Mouse (Mus musculus) neural tube, embryonic 15.5 days (tissue): ENCODE measurements around the gene Spg7. TPM values are rescaled to one million over a fixed set of nuclear protein-coding genes. Genes with fewer than 3 reads are reported as not detected.

Experiments
- ATAC-seq: fragments of 200-750 bp; cut with Nextera tagmentation; 2 replicates; pipeline ENCODE4 v1.8.0; 2017; ENCODE audit warnings: mild to moderate bottlenecking, moderate TSS enrichment, moderate library complexity; ENCODE audit not compliant: low FRiP score
- H3K27ac ChIP-seq: fragments of 300-500 bp; sonication (generic); replicated peaks from 2 replicates; pipeline ENCODE4 v1.5.1; 2015; ENCODE audit warnings: mild to moderate bottlenecking, inconsistent platforms
- H3K27me3 ChIP-seq: fragments of 300-500 bp; sonication (generic); replicated peaks from 2 replicates; pipeline ENCODE4 v1.6.1; 2015; ENCODE audit warnings: inconsistent platforms
- H3K36me3 ChIP-seq: fragments of 300-500 bp; sonication (generic); 2 replicates; pipeline ENCODE4 v1.6.1; 2015; ENCODE audit warnings: inconsistent platforms
- H3K4me1 ChIP-seq: fragments of 300-500 bp; sonication (generic); 2 replicates; pipeline ENCODE4 v1.6.1; 2015; ENCODE audit warnings: inconsistent platforms
- H3K4me2 ChIP-seq: fragments of 300-500 bp; sonication (generic); 2 replicates; pipeline ENCODE4 v1.6.1; 2015; ENCODE audit warnings: inconsistent platforms, mild to moderate bottlenecking, moderate library complexity
- H3K4me3 ChIP-seq: fragments of 300-500 bp; sonication (generic); replicated peaks from 2 replicates; pipeline ENCODE4 v1.5.1; 2015; ENCODE audit warnings: mild to moderate bottlenecking, inconsistent platforms
- H3K9ac ChIP-seq: fragments of 300-500 bp; sonication (generic); replicated peaks from 2 replicates; pipeline ENCODE4 v1.6.1; 2015; ENCODE audit warnings: mild to moderate bottlenecking, inconsistent platforms
- H3K9me3 ChIP-seq: fragments of 300-500 bp; sonication (generic); replicated peaks from 2 replicates; pipeline ENCODE4 v1.6.1; 2016; ENCODE audit warnings: inconsistent platforms
- WGBS: fragments of 180-500 bp; shearing (Covaris S2); methylation state at CpG from one replicate; pipeline ENCODE4 v1.1.7; 2015; ENCODE audit warnings: mixed read lengths; 5-methylcytosine and 5-hydroxymethylcytosine counted together
- polyA plus RNA-seq: library from polyadenylated mRNA; unstranded; fragments of >200 nt; fragmentation: Nextera tagmentation; extraction: Ambion mirVana; gene quantifications from 2 replicates; pipeline ENCODE4 v1.2.1, GENCODE M21; 2015

The Spg7 gene
- polyA plus RNA-seq, 1 experiment from 2014 or later = 47.6 TPM

GRCm38 (mm10) chr8:123065214-123066100 is 2.7 kb downstream of the Spg7 start:
- peak; percentile 98 for ATAC-seq
- H3K4me1 ChIP-seq = peaks cover 32% of the 10 kb centered on the region
- peak overlapping the region; percentile 79 for H3K4me2 ChIP-seq
- peak overlapping the region; percentile 95 for H3K4me3 ChIP-seq
- H3K9ac ChIP-seq = peak overlapping the region; percentile 93
- no peaks in the 10 kb centered on the region for H3K27me3 ChIP-seq
- H3K27ac ChIP-seq = peak overlapping the region; percentile 95
- WGBS = under 1% methylated on average over 84 of the region's 84 CpGs
- H3K9me3 ChIP-seq = no peaks in the 10 kb centered on the region
- H3K36me3 ChIP-seq = peaks cover 5% of the 10 kb centered on the region; the same call in 1 of the 2 replicates

GRCm38 (mm10) chr8:123066101-123066683 is 3.5 kb downstream of the Spg7 start:
- WGBS = 39% methylated on average over 7 of the region's 7 CpGs
- Histone ChIP-seq H3K36me3 (peaks cover 9% of the 10 kb centered on the region; the same call in 1 of the 2 replicates), H3K27ac (peak overlapping the region; percentile 95), H3K9me3 (no peaks in the 10 kb centered on the region), H3K4me1 (peaks cover 32% of the 10 kb centered on the region), H3K4me3 (peak overlapping the region; percentile 95), H3K27me3 (no peaks in the 10 kb centered on the region), H3K4me2 (peak overlapping the region; percentile 79), H3K9ac (peak overlapping the region; percentile 93)
- ATAC-seq = no peak

DNA sequence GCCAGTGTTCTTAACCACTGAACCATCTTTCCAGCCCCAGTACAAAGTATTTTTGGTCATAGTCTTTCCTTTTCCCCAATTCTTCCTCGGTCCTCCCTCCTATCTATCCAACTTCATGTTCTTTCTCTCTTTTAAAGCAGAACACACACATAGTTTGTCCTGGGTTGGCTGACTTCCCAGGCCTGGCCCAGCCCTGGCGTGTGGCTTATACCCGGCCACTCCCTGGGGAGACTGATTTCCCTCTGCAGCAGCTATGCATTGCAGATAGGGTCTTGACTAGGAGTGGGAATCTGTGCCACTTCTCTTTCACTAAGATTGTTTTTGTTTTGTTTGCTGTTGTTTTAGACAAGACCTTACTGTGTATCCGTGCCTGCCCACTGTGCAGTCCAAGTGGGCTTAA is 8.4 kb downstream of the Spg7 start:
- H3K27me3 ChIP-seq = no peaks in the 10 kb centered on the region
- H3K27ac ChIP-seq = no peak overlapping the region
- H3K9me3 ChIP-seq = no peaks in the 10 kb centered on the region
- ATAC-seq = no peak
- no peak overlapping the region for H3K9ac ChIP-seq
- no peak overlapping the region for H3K4me3 ChIP-seq
- 82% methylated on average over 4 of the region's 4 CpGs for WGBS
- H3K4me2 ChIP-seq = no peak overlapping the region
- H3K4me1 ChIP-seq = peaks cover 17% of the 10 kb centered on the region
- H3K36me3 ChIP-seq = peaks cover 48% of the 10 kb centered on the region

DNA sequence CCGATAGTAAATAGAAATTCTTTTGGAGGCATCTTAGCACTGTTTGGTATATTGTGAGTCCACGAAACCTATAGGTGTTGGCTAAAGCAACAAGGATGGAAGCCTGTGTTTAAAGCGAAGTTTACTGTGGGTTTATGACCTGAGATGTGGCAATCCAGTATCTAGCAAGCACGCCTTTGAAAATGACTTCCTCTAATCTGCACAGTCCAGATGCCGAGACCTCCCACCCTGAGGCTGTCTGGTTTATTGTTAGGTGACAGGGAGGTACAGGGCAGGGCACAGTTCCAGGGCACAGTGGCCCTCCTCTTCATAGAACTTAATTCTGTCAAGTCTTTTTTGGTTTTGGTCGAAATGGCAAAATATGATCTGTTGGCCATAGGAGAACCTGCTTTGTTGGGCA is 14.5 kb downstream of the Spg7 start:
- Histone ChIP-seq H3K27me3 (no peaks in the 10 kb centered on the region), H3K4me2 (no peak overlapping the region), H3K9ac (no peak overlapping the region), H3K36me3 (peaks cover 84% of the 10 kb centered on the region), H3K4me3 (no peak overlapping the region), H3K4me1 (no peaks in the 10 kb centered on the region), H3K27ac (no peak overlapping the region), H3K9me3 (no peaks in the 10 kb centered on the region)
- 89% methylated on average over 6 of the region's 6 CpGs for WGBS
- ATAC-seq = no peak

GRCm38 (mm10) chr8:123082993-123083392 is 20.3 kb downstream of the Spg7 start:
- Histone ChIP-seq H3K4me3 (no peak overlapping the region), H3K9ac (no peak overlapping the region), H3K36me3 (peaks cover 92% of the 10 kb centered on the region), H3K4me2 (no peak overlapping the region), H3K4me1 (no peaks in the 10 kb centered on the region), H3K27me3 (no peaks in the 10 kb centered on the region), H3K27ac (0 out of 2 replicates have a peak overlapping the region, but pooled peaks have one; percentile 41), H3K9me3 (no peaks in the 10 kb centered on the region)
- 89% methylated on average over 6 of the region's 6 CpGs for WGBS
- ATAC-seq = no peak

DNA sequence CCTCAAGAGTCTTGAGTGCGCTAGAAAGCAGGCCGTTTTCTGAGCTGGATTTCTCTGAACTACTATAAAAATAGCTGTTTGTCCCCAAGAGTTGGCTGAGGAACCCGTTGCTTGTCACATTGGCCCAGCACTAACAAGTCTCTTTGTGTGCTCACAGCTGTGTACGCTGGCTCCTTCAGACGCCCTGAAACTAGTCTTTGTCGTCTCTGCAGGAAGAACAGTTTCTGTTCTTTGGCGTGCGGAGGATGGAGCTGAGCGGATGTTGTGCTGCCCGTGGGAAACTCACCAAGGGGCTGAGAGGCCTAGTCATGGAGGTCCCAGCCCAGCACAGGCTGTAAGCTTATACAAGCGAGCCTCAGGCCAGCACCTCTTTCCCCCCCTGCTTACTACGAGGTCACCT is 20.9 kb downstream of the Spg7 start:
- 87% methylated on average over 12 of the region's 12 CpGs for WGBS
- Histone ChIP-seq H3K36me3 (peaks cover 95% of the 10 kb centered on the region), H3K9ac (no peak overlapping the region), H3K9me3 (no peaks in the 10 kb centered on the region), H3K4me1 (no peaks in the 10 kb centered on the region), H3K27ac (0 out of 2 replicates have a peak overlapping the region, but pooled peaks have one; percentile 9), H3K27me3 (no peaks in the 10 kb centered on the region), H3K4me2 (no peak overlapping the region), H3K4me3 (no peak overlapping the region)
- ATAC-seq = no peak

DNA sequence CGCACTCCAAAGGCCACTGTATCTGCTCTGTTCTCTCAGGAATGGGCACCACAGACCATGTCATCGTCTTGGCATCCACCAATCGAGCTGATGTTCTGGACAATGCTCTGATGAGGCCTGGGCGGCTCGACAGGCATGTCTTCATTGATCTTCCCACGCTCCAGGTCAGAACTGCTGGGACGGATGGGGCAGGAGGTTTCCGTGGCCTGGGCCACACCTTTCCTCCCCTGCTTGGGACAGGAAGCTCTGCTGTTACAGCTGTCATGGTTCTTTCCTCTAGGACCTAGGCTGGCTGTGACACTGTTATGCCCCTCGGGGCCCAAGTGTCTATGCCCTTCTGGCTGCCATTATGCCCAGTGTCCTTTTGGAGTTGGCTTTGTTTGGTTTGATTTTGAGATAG is 24.5 kb downstream of the Spg7 start:
- H3K4me3 ChIP-seq = no peak overlapping the region
- H3K27ac ChIP-seq = no peak overlapping the region
- H3K4me1 ChIP-seq = no peaks in the 10 kb centered on the region
- no peaks in the 10 kb centered on the region for H3K27me3 ChIP-seq
- ATAC-seq = no peak
- no peak overlapping the region for H3K4me2 ChIP-seq
- H3K9me3 ChIP-seq = no peaks in the 10 kb centered on the region
- peaks cover 99% of the 10 kb centered on the region for H3K36me3 ChIP-seq
- 0 out of 2 replicates have a peak overlapping the region, but pooled peaks have one; percentile 10 for H3K9ac ChIP-seq
- 87% methylated on average over 9 of the region's 9 CpGs for WGBS

DNA sequence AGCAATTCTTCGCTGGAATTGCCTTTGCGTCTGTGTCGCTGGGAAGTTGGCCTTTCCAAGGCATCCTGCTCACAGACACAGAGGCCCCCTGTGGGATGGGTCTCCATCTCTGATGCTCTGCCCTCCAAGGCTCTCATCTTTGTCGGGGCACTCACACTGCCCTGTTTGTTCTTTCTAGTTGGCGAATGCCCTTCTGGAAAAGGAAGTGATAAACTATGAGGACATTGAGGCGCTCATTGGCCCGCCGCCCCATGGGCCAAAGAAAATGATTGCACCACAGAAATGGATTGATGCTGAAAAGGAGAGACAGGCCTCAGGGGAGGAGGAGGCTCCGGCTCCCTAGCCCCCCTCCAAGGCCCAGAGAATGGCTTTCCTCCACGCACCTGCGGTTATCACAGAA is 34.5 kb downstream of the Spg7 start:
- 81% methylated on average over 11 of the region's 11 CpGs for WGBS
- ATAC-seq = peak; percentile 49; the same call in 1 of the 2 replicates

GRCm38 (mm10) chr8:123097786-123098584 is 35.2 kb downstream of the Spg7 start:
- WGBS = 72% methylated on average over 12 of the region's 12 CpGs
- ATAC-seq = peak; percentile 34; the same call in 1 of the 2 replicates
- H3K4me3 ChIP-seq = no peak overlapping the region
- H3K4me2 ChIP-seq = no peak overlapping the region
- H3K9me3 ChIP-seq = no peaks in the 10 kb centered on the region
- H3K36me3 ChIP-seq = peaks cover 41% of the 10 kb centered on the region
- no peaks in the 10 kb centered on the region for H3K27me3 ChIP-seq
- H3K9ac ChIP-seq = no peak overlapping the region
- peaks cover 5% of the 10 kb centered on the region for H3K4me1 ChIP-seq
- peak overlapping the region; percentile 69 for H3K27ac ChIP-seq

More for the DNA sequence above, 34.5 kb downstream of the Spg7 start:
- H3K27ac ChIP-seq = peak overlapping the region; percentile 69
- H3K4me1 ChIP-seq = peaks cover 5% of the 10 kb centered on the region
- H3K27me3 ChIP-seq = no peaks in the 10 kb centered on the region
- H3K4me2 ChIP-seq = no peak overlapping the region
- peaks cover 47% of the 10 kb centered on the region for H3K36me3 ChIP-seq
- no peaks in the 10 kb centered on the region for H3K9me3 ChIP-seq
- H3K9ac ChIP-seq = no peak overlapping the region
- no peak overlapping the region for H3K4me3 ChIP-seq

GRCm38 (mm10) chr8:123100288-123100687 is 37.5 kb downstream of the Spg7 start:
- ATAC-seq = no peak
- Histone ChIP-seq H3K9ac (no peak overlapping the region), H3K36me3 (peaks cover 37% of the 10 kb centered on the region), H3K4me1 (peaks cover 18% of the 10 kb centered on the region), H3K27me3 (no peaks in the 10 kb centered on the region), H3K4me3 (no peak overlapping the region), H3K4me2 (no peak overlapping the region), H3K27ac (peak overlapping the region; percentile 48; the same call in 1 of the 2 replicates), H3K9me3 (no peaks in the 10 kb centered on the region)
- 77% methylated on average over 8 of the region's 8 CpGs for WGBS

GRCm38 (mm10) chr8:123101244-123101643 is 38.5 kb downstream of the Spg7 start:
- Histone ChIP-seq H3K9me3 (no peaks in the 10 kb centered on the region), H3K4me3 (no peak overlapping the region), H3K4me1 (peaks cover 18% of the 10 kb centered on the region), H3K9ac (no peak overlapping the region), H3K27me3 (no peaks in the 10 kb centered on the region), H3K36me3 (peaks cover 38% of the 10 kb centered on the region), H3K27ac (no peak overlapping the region), H3K4me2 (peak overlapping the region; percentile 88)
- WGBS = 74% methylated on average over 4 of the region's 4 CpGs
- ATAC-seq = no peak
